Comparison of ENCODE assay signal across 8 mouse cellular contexts in the genomic region with DNA sequence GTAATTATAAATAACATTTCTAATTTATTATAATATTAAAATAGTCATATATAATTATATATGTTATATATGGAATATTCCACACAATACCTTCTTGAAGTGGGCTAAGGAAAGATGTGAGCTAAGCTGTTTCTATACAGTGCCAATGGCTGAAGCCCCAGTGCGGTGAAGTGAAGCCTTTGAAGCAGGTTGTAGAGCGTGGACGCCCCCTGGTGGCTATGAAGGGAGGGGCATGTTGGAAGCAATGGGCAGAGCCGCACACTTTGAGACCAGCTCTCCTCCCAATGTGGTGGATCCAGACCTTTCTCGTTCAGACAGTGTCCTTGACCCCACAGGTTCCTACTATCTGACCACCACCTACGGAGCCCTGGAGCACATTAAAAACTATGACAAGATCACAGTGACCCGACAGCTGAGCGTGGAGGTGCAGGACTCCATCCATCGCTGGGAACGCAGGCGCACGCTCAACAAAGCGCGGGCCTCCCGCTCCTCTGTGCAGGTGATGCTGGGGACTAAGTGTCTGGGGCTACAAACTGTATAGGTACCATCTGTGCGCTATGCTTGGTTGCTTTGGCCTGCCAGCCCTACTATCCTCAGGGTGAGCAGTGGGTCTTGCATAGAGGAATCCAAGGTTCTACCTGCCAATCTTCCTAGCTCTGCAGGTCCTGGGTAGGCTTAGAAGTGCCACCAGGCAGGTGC. TPM values are rescaled to one million over a fixed set of nuclear protein-coding genes. Genes with fewer than 3 reads are reported as not detected.
DNase-seq lines count a peak whose midpoint lies in the region; ATAC-seq and TF ChIP-seq lines count a peak whose summit lies in the region.

No protein-coding gene starts in this region.

- peak; percentile 75 for DNase-seq in c-Kit-positive CD71-positive TER-119-positive erythroid progenitor cells, embryonic 14.5 days (ENCODE audit: low spot score)
- peak; percentile 84 to 89 for DNase-seq in heart, postnatal 36 days
- peak; percentile 92 for DNase-seq in layer of hippocampus, adult 11-12 months (ENCODE audit: low spot score)
- DNase-seq in lung, adult 18-20 months: peak; percentile 75
- DNase-seq in testis, postnatal 10 days (ENCODE audit: low spot score): peak; percentile 91

- H3K9me3 ChIP-seq in ES-Bruce4 (replicated peaks; ENCODE audit: control insufficient read depth, insufficient read depth, low read length, poor library complexity, severe bottlenecking): no peaks in the 10 kb centered on the region
- H3K9me3 ChIP-seq in forebrain, embryonic 13.5 days (replicated peaks): no peaks in the 10 kb centered on the region

- H3K36me3 ChIP-seq in ES-Bruce4 (ENCODE audit: control insufficient read depth, insufficient read depth, low read length, poor library complexity, severe bottlenecking): no peaks in the 10 kb centered on the region
- no peaks in the 10 kb centered on the region for H3K36me3 ChIP-seq in forebrain, embryonic 13.5 days (ENCODE audit: poor library complexity, severe bottlenecking)

- peak overlapping the region; percentile 36 for H3K4me3 ChIP-seq in ES-Bruce4 (ENCODE audit: low read depth, low read length)
- H3K4me3 ChIP-seq in forebrain, embryonic 13.5 days: no peak overlapping the region

- H3K9ac ChIP-seq in ES-Bruce4 (ENCODE audit: low read depth, poor library complexity, severe bottlenecking): no peak overlapping the region
- no peak overlapping the region for H3K9ac ChIP-seq in forebrain, embryonic 13.5 days

- intact Hi-C loops in heart, postnatal 36 days (cut with DNase I): loop anchor here (2.0 to 10.0 kb wide), 4 partner anchors 133 to 1263 kb away; no protein-coding TSS in a partner anchor

- peak; percentile 96 for TF ChIP-seq CTCF in ES-Bruce4 (IDR thresholded peaks at IDR 0.05; ENCODE audit: low read depth, low read length)

- no peak overlapping the region for H3K4me2 ChIP-seq in forebrain, embryonic 13.5 days

- 49% methylated on average over 16 of the region's 16 CpGs for WGBS in forebrain, embryonic 13.5 days

- H3K4me1 ChIP-seq in ES-Bruce4 (ENCODE audit: control insufficient read depth, insufficient read depth, low read length): no peaks in the 10 kb centered on the region
- no peaks in the 10 kb centered on the region for H3K4me1 ChIP-seq in forebrain, embryonic 13.5 days

- TF ChIP-seq EP300 in ES-Bruce4 (IDR thresholded peaks at IDR 0.05; ENCODE audit: insufficient read depth, low read depth, low read length): no peak

- no peak overlapping the region for H3K27ac ChIP-seq in ES-Bruce4 (ENCODE audit: insufficient read depth, low read length)
- no peak overlapping the region for H3K27ac ChIP-seq in forebrain, embryonic 13.5 days

- H3K27me3 ChIP-seq in ES-Bruce4 (ENCODE audit: control insufficient read depth, insufficient read depth, low read length, poor library complexity, severe bottlenecking): no peaks in the 10 kb centered on the region
- no peaks in the 10 kb centered on the region for H3K27me3 ChIP-seq in forebrain, embryonic 13.5 days

- TF ChIP-seq POLR2A in ES-Bruce4 (IDR thresholded peaks at IDR 0.05; ENCODE audit: insufficient read depth, low read length): no peak

- ATAC-seq in forebrain, embryonic 13.5 days: peak; percentile 88
- peak; percentile 74 for ATAC-seq in neutrophil, adult 5-6 weeks (ENCODE audit: extremely low read depth, insufficient number of reproducible peaks, low FRiP score, poor library complexity, severe bottlenecking)

RNA-seq across cellular contexts. Expression of gene Lgmn, which starts 52.2 kb away (rescaled TPM):
- 81.1 and 93.6 TPM in 2 replicates for polyA plus RNA-seq in ES-Bruce4 (2011; ENCODE audit: insufficient read depth, insufficient read length, low read depth, missing spikeins)
- polyA plus RNA-seq in forebrain, embryonic 13.5 days (2015; fragmentation: Nextera tagmentation; extraction: Ambion mirVana): 47.9 and 48.4 TPM in 2 replicates
- total RNA-seq in heart, postnatal 36 days (2021): 10 to 100 TPM; 74.6 to 79.7 TPM
- 62.6 and 64.1 TPM in 2 replicates for total RNA-seq in neutrophil, adult 5-6 weeks (2017)
